Mouse (Mus musculus): Measurements from ENCODE around the gene Cd38.

Gene Cd38

DNA sequence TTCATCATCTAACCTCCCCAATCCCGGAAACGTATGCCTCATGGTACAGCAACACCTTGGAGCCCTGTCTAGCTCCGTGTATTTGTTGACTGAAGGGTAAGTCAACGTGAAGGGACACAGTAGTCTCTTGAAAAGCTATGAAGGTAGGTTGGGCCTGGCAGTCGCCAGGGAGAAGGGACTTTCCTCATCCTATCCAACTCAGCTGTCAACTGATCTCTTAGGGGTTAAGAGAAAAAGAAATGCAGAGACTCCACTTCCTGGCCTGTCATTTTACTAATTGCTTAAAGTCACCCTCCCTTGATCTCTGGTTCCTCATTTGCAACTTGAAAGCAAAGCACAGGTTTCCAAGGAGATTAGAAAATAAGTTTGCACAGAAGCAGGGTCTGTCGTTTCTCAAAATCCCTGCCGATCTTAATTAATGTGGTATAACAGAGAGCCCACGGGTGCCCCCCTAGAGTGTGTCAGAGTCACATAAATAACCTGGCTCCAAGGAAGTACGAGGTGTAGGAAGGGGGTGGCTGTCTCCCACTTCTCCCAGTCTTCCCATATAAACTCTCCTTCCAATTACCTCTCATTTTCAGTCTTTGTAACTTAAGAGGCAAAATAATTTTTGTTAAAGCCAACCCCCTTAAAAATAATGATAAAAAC, 79.1 kb downstream of the Cd38 start:
- no peak for DNase-seq (ENCODE audit: low spot score)

DNA sequence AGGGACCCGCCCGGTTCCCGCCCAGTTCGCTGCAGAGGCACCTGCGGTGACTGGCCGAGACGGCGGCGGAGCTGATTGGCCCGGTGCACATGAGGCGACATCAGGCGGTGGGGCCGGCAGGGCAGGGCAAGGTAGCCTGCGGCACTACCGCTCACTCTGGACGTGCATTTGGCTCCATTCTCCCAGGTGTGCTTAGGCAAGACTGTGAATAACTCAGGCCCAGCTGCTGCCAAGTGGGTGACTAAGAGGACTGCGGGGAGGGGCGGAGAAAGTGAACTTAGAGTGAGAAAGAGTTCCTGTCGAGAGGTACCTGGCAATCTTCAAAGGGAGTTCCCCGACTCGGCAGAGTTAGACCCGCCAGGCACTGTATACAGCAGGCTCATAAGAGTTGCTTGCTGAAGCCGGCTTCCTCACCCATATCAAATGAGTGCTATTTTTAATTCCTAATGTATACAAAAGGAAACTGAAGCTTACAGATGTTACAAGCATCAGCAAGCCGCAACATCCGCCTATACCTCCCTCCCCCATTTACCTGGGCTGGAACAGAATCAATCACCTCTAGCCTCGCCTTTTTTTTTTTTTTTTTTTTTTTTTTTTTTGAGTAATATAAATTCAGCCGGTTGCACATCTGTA, 79.9 kb downstream of the Cd38 start:
- peak; percentile 12 for DNase-seq (ENCODE audit: low spot score)

DNA sequence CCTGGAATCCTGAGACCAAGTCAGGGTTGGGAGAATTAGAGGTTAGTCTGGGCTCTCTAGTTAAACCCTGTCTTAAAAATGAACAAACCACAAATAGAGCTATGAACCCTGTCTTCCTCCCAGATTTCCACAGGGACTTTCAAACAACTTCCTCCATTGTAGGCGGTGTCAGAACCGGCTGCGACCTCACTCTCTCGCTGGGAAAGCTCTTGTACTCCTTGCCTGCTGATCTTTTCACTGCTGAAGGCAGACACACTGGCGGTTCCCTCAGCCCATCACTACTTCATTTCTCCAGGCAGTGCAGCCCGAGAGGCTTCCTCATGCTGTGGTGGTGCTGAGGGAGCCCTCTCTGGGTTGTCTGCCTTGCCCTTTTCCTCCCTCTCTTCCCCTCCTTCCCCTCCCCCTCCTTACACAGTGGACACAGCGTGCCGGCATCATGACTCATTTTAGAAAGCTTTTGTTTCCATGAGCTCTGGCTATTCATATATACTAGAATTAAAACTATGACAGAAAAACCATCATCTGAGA, 80.5 kb downstream of the Cd38 start:
- no peak for DNase-seq (ENCODE audit: low spot score)

DNA sequence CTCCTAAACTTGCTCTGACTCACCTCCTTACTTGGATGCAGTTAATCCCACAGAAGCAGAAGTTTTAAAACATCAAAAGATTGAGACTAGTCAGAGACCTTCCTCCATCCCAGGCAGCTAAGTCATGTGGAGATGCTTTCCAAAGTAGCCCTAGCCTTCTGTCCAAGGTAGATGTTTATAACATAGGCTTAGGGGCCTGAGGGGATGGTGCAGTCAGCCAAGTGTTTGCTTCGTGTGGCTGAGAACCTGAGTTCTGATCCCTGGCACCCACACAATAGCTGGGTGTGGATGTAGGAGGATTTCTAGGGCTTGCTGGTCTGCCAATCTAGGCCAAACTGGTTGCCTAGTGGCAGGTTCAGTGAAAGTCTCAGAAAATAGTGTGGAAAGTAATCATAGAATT, 84.9 kb downstream of the Cd38 start:
- no peak for DNase-seq (ENCODE audit: low spot score)

DNA sequence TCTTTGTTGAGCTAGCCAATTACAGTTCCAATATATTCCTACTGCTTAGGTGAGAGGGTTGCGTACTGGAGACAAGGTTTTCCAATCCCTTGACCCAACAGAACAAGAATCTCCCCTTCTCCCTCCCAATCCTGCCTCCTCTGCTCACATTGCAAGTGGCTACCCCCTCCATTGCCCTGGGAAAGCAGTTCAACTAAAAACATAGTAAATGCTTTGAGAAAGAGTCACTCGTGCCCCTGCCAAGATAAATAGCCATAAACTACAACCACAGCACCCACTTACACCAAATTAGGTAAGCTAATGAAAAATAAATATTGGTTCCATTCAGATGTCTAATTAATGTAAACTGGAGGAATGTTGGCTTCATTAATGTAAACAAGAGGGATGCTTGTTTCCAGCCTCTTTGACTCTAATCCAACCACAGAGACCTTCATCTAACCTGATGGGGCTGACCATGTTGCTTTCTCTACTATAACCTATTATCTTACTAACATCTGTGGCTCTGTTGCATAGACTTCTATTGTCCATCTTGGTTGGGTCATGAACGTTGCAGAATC, 91.6 kb downstream of the Cd38 start:
- DNase-seq (ENCODE audit: low spot score) = no peak

DNA sequence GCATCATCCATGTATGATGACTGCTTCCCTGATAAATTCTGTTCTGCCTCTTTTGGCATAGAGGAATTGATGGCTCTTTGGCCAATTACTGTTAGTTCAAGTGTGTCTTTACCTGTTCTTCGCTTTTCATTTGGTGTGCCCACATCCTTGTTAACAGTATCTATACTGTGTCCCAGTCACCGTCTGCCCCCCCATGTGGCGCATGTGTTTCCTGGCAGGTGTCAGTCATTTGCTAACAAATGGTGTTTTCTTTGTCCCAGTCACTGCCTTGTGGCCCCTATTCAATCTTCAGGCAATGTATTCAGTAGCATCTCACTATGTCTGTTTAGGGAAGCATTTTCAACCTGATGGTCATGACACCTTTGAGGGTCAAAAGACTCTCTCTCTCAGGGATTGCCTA, 92.7 kb downstream of the Cd38 start:
- DNase-seq (ENCODE audit: low spot score) = no peak
